Mouse (Mus musculus) E14TG2a.4 (cell line): ENCODE results near the gene Lcat.

Source experiments
- CTCF ChIP-seq: conservative IDR thresholded peaks from 2 replicates; pipeline ENCODE4 v1.5.1; 2014; ENCODE audit warnings: low read length
- POU5F1 ChIP-seq: IDR thresholded peaks from 2 replicates; pipeline ENCODE4 v1.6.1; 2014; ENCODE audit warnings: low read length, borderline replicate concordance

DNA sequence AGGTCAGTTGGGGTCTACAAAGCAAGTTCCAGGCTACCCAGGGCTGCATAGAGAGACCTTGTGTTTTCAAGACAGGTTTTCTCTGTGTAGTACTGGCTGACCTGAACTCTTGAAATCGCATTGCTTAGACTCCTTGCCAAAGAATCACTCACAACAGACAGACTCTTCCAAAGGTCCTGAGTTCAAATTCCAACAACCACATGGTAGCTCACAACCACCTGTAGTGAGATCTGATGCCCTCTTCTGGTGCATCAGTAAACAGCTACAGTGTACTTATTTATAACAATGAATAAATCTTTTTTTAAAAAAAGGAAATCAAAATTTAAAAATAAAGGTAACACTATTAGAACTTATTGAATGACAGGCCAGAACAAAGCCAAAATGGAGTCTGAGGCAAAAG is 38.0 kb upstream of the Lcat start:
- TF ChIP-seq CTCF (no peak), POU5F1 (no peak)
